Mouse (Mus musculus) thymus, postnatal 4 days (tissue): ENCODE data around the gene Krt222.
A peak's percentile ranks its signal among the peaks of the same experiment; 100 is the strongest.
"Not testable (repeated sequence)": the region's sequence is repeated elsewhere in the genome, so short reads cannot be mapped to it uniquely, and the experiment has no call there.

Experiments used
- DNase-seq: peaks from one replicate; pipeline ENCODE4 v3.0.0; 2021

Gene Krt222

DNA sequence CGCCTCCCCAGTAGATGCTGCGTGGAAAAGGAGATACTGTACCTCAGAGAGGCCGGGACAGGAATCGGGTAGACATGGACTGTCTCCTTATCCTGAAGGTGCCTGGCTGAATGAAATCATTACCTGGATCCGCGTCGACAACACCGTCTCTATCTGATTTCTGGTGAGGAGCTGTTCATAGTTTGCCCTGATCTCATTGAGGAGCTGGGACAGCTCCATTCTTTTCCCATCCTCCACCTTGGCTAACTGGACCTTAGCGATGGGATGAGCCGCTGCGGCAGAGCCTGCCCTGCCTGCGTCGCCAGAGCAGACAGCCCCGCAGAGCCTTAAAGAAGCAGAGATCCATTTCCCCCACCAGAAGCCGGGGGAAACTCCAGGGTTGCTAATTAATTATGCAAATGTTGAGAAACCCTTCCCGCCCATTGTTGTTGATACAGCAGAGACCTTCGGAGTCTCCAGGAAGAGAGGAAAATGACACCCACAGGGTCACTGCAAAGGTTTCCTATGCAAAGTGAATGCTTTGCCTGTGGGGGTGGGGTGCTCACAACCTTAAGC is at the start of gene Krt222:
Gene Krt222, minus strand, starts transcription at position 266 of the 555 bp plus-strand sequence.
- no peak for DNase-seq

DNA sequence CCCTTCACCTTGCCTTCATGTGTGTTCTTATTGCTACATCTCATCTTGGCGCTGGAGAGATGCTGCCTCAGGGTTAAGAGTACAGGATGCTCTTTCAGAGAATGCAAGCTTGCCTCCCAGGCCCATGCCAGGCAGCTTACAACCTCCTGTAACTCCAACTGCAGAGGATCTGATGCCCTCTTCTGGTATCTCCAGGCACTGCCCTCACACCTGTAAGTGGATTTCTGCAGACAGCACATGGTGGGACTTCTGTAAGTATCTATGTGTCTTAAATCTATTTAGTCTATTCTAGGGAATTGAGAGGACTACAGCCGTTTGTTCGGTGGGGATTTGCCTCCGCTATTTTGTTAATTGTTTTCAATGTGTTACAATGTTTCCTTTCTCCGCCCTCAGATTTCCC is 49.0 kb upstream of the Krt222 start:
- DNase-seq: peak; percentile 77

DNA sequence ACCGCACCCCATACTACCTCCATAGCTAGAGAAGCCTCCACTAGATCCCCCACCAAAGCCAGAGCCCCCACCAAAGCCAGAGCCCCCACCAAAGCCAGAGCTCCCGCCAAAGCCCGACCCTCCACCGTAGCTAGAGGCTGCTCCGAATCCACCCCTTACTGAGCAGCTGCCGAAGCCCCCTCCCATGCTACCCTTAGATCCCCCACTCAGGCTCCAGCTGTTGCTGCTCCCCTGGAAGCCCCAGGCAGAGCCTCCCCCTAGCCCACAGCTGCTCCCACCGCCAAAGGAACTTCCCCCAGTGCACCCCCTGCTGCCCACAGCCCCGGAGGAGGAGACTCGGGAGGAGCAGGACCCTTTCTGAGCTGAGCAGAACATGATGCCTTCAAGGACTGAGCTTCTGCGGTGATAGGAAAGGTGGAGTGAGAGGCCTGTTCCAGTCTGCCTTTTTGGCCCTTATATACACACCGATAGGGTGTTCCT is 41.0 kb upstream of the Krt222 start, which contains the start of gene Krt24:
Gene Krt24, minus strand, starts transcription at position 430 of the 480 bp plus-strand sequence.
- DNase-seq: peak; percentile 13

DNA sequence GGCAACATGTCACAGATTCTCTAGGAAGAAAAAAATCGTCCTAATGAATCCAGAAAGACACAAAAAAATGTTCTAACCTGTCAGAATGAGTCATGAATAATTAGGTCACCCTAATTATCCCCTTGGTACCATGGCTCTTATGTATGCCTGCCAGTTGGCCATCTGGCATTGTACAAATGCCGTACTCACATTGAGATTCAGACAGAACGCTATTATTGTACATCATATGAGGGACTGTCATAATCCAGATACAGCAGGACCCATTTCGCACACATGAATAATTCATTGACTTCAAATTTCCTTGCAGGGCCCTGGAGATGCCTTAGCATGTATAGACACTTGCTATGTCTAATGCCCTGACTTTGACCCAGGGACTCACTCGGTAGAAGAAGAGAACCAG is 40.1 kb upstream of the Krt222 start:
- no peak for DNase-seq

DNA sequence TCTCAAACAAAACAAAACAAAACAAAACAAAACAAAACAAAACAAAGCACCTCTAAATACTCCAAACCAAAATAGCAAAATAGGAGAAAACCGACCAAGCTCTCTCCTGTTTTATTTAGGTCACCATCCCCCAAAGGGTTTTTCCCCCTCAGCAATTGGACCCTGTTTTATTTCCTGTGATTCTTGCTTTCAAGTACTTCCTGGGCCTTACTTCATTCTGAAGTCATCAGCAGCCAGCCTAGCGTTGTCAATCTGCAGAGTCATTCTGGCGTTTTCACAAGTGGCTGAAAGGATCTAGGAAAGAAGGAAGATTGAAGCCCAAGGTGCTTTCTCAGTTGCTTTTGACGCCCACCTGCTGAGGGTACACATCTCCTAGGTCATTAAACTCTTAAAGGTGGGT is 39.4 kb upstream of the Krt222 start:
- DNase-seq: no peak

DNA sequence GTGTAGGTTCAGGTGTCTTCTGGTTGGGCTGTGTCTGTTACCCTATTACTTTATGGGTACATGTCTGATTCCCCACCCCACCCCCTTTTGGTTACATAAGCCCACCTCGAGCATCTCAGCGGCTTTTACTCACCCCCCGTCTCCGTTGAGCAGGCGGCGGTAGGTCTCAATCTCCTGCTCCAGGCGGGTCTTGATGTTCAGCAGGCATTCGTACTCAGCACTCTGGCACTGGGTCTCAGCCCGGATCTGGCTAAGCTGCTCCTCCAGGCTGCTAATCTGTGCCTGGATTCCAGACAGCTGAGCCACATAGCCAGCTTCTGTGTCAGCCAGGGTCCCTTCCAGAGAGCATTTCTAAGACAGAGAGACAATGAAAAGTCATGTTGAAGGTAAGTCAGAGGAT is 37.2 kb upstream of the Krt222 start:
- DNase-seq: no peak

DNA sequence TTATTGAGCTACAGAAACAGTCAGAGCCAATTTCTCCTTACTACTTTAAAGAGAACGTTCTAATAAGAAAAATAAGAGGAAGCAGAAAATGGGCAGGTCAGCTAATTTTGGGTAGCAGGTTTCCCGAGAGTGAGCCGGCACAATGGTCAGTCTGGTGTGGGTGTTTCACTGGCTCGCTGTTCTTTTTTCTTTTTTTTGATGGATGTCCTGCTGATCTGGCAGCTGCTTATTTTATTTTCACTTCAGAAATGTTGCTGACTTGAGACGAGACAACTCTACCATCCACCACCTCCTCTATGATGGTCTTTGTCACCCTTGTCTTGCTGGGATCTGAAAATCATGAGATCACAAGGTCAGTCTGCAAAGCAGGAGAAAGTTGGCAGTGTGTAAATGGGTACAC is 36.1 kb upstream of the Krt222 start:
- no peak for DNase-seq

DNA sequence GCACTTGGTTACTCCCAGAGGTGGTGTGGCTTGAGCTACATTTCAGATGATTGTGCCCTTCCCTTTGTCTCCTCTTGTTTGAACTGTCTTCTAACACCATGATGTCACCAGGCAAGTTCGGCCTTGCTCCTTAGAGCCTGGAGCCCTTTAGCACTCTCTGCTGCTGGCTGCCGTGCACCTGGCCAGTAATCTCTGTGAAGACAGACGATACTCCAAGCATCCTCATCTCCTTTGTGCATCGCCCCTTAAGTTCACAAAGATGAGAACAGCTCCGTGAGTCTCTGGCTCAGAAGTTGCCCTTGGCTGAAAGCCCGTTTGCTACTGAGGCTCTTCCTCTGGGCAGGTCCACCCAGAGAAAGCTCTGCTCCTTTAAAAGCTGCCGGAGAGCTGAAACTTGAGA is 32.9 kb upstream of the Krt222 start:
- DNase-seq: no peak

DNA sequence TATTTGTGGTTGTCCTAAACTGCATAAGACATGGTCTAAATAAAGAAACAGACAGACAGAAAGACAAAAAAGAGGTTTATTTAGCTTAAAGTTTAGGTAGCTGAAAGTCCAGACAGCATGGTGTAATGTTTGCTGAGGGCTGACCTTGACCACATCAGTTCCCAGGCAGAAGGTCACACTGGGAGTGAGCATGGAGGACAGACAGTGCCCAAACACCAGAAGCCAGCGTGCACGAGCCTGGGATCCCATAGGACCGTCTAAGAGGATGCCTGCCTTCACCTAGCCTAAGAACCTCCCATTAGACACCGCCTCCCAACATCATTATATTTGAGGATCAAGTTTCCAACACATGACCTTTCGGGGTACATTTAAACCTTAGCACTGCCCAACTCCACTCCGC is 31.7 kb upstream of the Krt222 start:
- no peak for DNase-seq

DNA sequence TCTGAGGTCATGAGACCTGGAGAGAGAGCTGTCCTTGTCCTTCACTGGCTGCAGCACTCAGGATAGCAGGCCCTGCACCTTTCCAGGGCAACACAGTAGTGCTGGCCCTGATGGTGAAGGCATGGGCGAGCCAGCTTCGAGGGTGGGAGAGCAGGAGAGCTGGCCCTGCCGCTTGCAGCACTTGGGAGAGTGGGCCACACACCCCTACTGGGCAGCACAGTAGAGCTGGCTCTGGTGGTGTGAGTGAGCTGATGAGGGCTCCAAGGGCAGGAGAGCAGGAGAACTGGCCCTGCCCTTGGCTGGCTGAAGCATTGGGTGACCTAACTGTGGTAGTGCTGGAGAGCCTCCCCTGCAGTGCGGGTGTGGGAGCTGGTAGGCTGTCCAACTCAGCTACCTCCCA is 28.8 kb upstream of the Krt222 start:
- no peak for DNase-seq

DNA sequence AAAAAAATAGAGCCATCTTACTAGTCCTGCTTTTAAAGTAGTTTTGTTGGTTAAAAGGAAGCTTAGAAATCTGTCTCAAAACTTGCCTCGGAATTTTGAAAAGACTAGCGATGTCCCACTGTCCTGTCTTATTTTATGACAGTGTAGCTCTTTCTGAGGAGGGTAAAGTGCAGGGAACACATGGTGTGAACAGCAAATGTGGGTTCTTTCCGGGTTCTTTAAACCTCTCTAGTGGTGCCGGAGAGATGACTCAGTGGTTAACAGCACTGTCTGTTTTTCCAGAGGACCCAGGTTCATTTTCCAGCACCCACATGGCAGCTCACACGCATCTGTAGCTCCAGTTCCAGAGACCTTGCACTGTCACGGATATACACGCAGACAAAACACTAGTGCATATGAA is 25.3 kb upstream of the Krt222 start:
- no peak for DNase-seq

DNA sequence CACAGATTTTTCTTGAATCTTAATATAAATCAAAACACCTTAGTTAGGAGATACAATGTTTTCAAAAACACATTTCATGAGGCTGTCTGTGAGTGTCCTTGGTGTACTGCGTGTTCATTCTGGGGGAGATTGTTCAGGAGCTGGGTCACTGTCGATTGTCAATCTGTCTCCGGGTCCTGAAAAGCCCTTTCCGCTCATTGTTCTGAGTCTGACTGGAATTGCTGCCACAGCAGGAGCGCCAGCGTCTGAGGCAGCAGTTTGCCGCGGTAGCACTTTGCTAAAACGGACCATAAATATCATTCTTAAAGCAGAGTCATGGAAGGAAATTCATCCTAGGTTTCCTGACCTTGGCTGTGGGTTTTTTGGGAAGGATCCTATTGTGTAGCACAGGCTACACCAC is 21.9 kb upstream of the Krt222 start:
- no peak for DNase-seq

DNA sequence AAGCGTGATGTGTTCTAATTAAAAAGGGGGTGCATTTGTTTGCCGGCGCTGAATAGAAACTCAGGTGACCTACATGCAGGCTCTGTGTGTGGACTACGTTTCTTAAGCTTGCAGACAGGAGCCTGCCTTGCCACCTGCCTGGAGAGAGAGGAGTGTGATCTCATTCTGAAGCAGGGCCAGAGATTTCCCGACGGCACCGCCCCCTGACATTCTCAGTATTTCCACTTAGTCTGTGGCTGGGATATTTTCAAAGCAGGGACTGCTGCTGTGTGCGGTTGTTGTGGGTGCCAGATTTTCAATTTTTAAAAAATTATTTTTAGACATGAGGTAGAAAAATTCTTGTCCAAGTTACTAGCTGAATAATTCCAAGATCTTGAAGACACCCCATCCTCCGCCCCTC is 21.3 kb upstream of the Krt222 start:
- no peak for DNase-seq

DNA sequence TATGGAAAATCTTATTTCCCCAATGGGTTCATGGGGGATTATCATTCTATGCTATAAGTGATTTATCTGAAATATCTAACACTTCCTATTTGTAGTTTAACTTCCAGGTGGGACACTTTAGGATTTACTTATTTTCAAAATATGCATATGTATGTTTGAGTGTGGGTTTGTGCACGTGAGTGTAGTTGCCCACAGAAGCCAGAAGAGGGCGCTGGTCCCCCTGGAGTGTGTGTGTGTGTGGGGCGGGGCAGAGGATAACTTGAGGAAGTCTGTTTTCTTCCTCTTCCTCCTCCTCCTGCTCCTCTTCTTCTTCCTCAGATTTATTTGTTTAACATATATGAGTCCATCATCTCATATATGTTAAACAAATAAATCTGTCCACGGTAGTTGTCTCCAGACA is 12.3 kb upstream of the Krt222 start:
- no peak for DNase-seq

DNA sequence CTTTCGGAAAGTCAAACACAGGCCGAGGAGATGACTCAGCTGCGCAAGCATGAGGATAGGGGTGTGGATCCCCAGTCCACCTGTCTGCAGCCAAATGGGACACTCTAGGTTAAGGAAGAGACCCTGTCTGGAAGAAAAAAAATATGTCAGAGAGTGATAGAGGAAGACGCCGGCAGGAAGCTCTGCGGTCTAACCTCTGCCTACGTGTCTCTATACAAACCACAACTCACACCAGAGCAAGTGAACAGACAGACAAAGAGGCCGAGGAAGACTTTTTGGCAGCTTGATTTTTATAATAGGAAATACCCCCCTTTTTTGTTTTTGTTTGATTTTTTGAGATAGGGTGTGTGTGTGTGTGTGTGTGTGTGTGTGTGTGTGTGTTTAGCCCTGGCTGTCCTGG is 11.4 kb upstream of the Krt222 start:
- peak; percentile 13 for DNase-seq

DNA sequence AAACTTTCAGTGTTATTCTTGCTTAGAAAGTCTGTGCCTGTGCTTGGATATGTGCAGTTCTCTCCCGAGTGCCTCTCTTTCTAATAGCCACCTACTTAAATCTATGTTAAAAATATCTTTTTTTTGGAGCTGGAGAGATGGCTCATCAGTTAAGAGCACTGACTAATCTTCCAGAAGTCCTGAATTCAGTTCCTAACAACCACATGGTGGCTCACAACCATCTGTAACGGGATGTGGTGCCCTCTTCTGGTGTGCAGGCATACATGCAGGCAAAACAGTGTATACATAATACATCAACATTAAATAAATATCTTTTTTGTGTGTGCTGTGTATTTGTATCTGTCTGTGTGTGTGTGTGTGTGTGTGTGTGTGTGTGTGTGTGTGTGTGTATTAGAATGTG is 10.0 kb upstream of the Krt222 start:
- no peak for DNase-seq

DNA sequence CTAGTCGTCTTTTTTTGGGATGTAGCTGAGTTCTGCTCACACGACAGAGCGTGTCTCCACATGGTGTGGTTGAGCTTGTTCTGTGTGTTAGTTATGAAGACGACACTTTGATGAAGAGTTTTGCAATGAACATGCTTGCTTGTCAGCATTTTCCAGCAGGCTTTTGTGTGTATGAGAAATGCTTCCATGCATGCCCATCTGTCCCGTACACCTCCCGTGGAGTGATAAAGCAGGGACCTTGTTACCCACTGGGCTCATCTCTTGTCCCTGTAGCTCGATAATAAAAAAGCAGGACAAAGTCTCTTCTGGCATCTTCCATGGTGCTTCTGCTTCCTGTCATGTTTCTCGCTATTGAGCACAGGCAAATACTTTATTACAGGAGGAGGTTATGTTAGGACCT is 8.8 kb upstream of the Krt222 start:
- DNase-seq: no peak

DNA sequence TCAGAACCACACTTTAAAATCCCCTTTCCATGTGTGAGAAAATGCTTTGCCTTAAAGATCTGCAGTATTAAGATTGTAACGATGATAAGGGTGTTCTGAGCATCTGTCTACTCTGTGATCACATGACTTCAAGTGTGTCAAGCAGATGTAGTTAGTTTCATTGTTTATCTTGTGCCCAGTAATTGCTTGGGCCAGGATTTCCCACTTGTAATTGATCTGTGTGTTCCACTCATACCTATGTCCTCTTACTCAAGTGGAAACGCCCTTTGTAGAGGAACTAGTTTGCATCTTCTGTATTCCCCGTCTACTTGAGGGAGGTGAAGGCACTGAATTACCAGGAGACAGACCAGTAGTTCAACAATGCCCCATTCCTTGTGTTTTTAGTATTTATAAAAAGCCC is 6.8 kb upstream of the Krt222 start:
- no peak for DNase-seq

DNA sequence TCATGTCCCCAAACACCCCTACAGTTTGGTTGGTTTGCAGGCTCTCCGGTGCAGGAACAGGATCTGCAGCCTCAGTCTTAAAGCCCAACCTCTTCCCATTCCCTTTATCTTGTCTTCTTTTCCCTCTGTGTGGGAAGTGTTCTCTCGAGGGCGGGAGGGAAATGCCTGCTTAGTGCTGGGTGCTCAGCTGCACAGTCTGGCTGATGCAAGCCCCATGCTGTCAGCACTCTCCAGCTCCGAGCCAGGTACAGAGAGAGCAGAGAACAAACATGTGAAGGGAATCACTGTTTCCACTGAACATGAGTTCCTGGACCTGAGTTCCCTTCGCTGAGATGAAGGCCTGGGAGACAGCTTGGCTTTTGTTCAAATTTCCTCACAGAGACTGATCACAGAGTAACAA is 6.4 kb upstream of the Krt222 start:
- no peak for DNase-seq

DNA sequence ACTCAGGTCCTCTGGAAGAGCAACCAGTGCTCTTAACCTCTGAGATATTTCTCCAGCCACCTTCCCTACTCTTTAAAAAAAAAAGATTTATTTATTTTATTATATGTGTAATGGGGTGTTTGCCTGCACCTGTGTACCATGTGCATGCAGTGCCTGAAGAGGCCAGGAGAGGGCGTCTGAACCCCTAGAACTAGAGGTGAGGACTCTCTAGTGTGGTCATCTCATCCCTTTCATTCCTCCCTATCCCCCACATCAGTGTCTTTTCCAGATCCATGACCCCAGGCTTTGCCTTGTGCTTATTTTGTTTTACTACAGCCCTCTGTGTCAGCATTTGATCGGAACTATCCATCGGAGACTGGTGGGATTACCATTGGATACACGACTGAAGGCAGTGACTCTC is 5.2 kb upstream of the Krt222 start:
- peak; percentile 62 for DNase-seq

DNA sequence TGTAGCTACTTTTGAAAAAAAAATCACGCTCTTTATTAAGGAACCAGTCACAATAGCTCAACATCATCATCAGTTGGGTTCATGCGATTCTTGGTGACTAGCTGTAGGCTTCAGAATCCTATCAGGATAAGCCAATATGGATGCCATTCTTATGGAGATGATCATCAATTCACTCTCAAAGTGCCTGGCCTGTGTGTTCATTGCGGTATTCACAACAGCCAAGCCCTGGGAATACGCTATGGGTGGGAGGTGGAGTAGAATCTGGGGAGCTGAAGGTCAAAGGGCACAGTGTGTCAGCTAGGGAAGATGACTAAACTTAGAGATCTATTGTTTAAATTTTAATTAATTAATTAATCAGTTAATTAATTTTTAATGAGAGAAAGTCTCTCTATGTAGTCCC is 4.0 kb upstream of the Krt222 start:
- no peak for DNase-seq

DNA sequence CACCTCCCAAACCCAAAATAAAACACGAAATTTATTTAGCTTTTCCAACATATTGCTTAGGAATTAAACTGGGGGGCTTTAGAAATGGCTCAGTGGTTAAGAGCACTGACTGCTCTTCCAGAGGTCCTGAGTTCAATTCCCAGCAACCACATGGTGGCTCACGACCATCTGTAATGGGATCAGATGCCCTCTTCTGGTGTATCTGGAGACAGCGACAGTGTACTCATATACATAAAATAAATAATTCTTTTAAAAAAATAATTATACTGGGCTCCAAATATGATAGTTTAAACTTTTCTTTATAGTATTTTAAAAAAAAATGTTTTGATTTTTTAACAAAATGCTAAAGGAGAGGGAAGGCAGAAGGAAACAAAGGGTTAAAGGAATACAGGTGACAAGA is 634 bp upstream of the Krt222 start:
- not testable (repeated sequence) for DNase-seq

DNA sequence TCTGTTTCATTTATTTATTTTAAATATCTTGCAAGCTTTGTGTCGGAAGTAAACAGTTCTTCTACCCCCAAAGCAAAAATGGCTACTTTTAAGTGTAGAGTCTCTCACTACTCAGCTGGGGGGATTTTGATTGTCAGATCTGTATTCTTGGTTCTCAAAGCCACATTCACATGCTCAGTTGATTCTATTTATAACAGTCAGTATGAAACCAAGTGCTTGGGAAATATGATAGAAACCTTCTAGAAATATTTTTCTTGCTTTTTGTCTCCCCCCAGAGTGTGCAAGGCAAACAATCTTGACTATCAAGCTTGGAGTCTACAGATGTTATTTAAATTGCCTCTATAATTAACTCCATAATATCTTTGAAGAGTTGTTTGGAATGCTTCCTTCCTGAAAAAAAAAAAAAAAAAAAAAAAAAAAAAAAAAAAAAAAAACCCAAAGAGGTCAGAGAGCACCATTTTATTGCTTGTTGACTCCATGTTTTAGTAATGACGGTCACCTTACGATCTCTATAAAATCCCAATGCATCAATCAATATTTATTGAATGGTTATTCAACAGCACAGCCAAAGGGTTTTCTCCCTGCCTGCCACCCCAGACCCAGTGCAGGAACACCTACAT is 575 bp downstream of the Krt222 start:
- no peak for DNase-seq

DNA sequence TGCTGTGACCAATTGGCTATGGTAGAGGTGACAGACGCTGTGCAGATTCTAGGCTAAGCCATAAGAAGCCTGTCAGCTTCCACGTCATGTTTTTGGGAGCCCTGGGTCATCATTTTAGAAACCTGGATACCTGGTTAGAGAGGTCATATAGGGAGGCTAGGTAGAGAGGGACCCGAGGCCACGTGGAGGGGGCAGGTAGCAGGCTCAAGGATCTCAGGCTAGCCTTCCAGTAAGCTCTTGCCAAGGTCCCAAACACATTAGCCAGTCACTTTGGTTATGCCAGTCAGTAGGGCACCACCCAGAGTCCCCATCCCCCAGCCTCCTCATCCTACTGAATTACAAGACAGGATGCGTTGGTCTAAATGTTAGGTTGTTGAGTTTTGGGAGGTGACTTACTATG is 1.8 kb downstream of the Krt222 start:
- DNase-seq: no peak

DNA sequence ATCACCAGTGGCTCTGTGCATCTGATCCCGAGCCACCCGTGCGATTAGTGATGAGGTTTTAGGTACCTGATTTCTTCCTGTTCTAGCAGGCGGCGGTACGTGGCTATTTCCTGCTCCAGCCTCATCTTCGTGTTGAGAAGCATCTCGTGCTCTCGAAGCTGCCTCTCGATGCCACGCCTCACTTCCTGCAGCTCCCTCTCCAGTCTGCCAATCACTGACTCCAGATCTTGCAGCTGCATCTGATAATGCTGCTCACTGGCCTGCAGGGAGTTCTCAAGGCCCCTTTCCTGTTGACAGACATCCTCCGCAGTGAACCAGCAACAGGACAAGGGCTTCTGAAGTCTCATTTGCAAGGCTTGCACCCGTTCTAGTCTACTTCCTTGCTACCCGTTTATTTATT is 5.4 kb downstream of the Krt222 start:
- DNase-seq: peak; percentile 73
